Mouse (Mus musculus): ENCODE results near the gene Fam193a. TPM values are rescaled to one million over a fixed set of nuclear protein-coding genes. Genes with fewer than 3 reads are reported as not detected.

Gene Fam193a
- polyA plus RNA-seq, 3 experiments from 2014 or later: 10.8 to 19.8 (median 14.9) TPM

- ATAC-seq: no peak
Measured at GRCm38 (mm10) chr5:34385616-34386015, 15.9 kb downstream of the Fam193a start.

- no peak for ATAC-seq
Measured at GRCm38 (mm10) chr5:34386744-34387143, 17.0 kb downstream of the Fam193a start.

- no peak for ATAC-seq
Measured at GRCm38 (mm10) chr5:34393251-34393650, 23.5 kb downstream of the Fam193a start.

GRCm38 (mm10) chr5:34395347-34395746 lies 25.6 kb downstream of the Fam193a start:
- no peak for ATAC-seq

GRCm38 (mm10) chr5:34395850-34396540 lies 26.3 kb downstream of the Fam193a start:
- ATAC-seq: no peak

GRCm38 (mm10) chr5:34397866-34398265 lies 28.1 kb downstream of the Fam193a start:
- no peak for ATAC-seq

GRCm38 (mm10) chr5:34398326-34398725 lies 28.6 kb downstream of the Fam193a start:
- ATAC-seq: no peak

GRCm38 (mm10) chr5:34407366-34407918 lies 37.7 kb downstream of the Fam193a start:
- ATAC-seq: peak; percentile 58

- ATAC-seq: no peak
Measured at GRCm38 (mm10) chr5:34409002-34409401, 39.3 kb downstream of the Fam193a start.

- ATAC-seq: no peak
Measured at GRCm38 (mm10) chr5:34410819-34411218, 41.1 kb downstream of the Fam193a start.

GRCm38 (mm10) chr5:34413921-34414320 lies 44.2 kb downstream of the Fam193a start:
- ATAC-seq: no peak

GRCm38 (mm10) chr5:34417251-34418008 lies 47.7 kb downstream of the Fam193a start:
- no peak for ATAC-seq

GRCm38 (mm10) chr5:34419188-34419587 lies 49.5 kb downstream of the Fam193a start:
- no peak for ATAC-seq

- ATAC-seq: peak; percentile 54
Measured at GRCm38 (mm10) chr5:34430776-34431175, 61.0 kb downstream of the Fam193a start.

GRCm38 (mm10) chr5:34433786-34434185 lies 64.1 kb downstream of the Fam193a start:
- no peak for ATAC-seq

- ATAC-seq: no peak
Measured at GRCm38 (mm10) chr5:34434241-34434640, 64.5 kb downstream of the Fam193a start.

GRCm38 (mm10) chr5:34438052-34438451 lies 68.3 kb downstream of the Fam193a start:
- no peak for ATAC-seq

GRCm38 (mm10) chr5:34438659-34439058 lies 68.9 kb downstream of the Fam193a start:
- no peak for ATAC-seq

GRCm38 (mm10) chr5:34439768-34440167 lies 70.0 kb downstream of the Fam193a start:
- no peak for ATAC-seq

GRCm38 (mm10) chr5:34441797-34442196 lies 72.1 kb downstream of the Fam193a start:
- no peak for ATAC-seq

- ATAC-seq: no peak
Measured at GRCm38 (mm10) chr5:34446207-34446606, 76.5 kb downstream of the Fam193a start.

- ATAC-seq: no peak
Measured at GRCm38 (mm10) chr5:34458994-34459393, 89.3 kb downstream of the Fam193a start.

GRCm38 (mm10) chr5:34461294-34461693 lies 91.6 kb downstream of the Fam193a start:
- no peak for ATAC-seq

- ATAC-seq: no peak
Measured at GRCm38 (mm10) chr5:34461841-34462240, 92.1 kb downstream of the Fam193a start.

Data from inflammation-experienced regulatory T-cells, adult 6 months (primary cell).